ENCODE assay signal across 29 mouse cellular contexts in genomic region chr8:19258136-19258535, GRCm38 (mm10). TPM values are rescaled to one million over a fixed set of nuclear protein-coding genes. Genes with fewer than 3 reads are reported as not detected.
"Had no signal": no experiment of that assay in that cellular context is flagged by ENCODE, and none has a peak within 500 bp of the region (broad histone marks: within the 10 kb centered on the region; RNA-seq: fewer than 3 reads in every experiment).

No protein-coding gene starts in this region.

- H3K4me1 ChIP-seq: kidney, embryonic 15.5 days; liver, embryonic 13.5 days; neural tube, embryonic 12.5 days; neural tube, embryonic 15.5 days; stomach, embryonic 15.5 days had no signal

- H3K9me3 ChIP-seq: kidney, embryonic 15.5 days; stomach, embryonic 15.5 days had no signal

- H3K36me3 ChIP-seq: kidney, embryonic 15.5 days; liver, embryonic 13.5 days; neural tube, embryonic 12.5 days; neural tube, embryonic 15.5 days; stomach, embryonic 15.5 days had no signal

- H3K4me3 ChIP-seq: kidney, embryonic 15.5 days; left cerebral cortex, adult 2 months; liver, embryonic 13.5 days; neural tube, embryonic 12.5 days; neural tube, embryonic 15.5 days; stomach, embryonic 15.5 days had no signal

- DNase-seq: kidney, postnatal 10 days; layer of hippocampus, postnatal 36 days; liver, embryonic 13.5 days; lung, adult 2 months; lung, postnatal 14 days; lung, postnatal 4 days; midbrain, embryonic 14.5 days; retina, postnatal 1 day; right cerebral cortex, postnatal 25 days; spleen, adult 18-20 months; thymus, postnatal 25 days had no signal

- H3K27ac ChIP-seq: kidney, embryonic 15.5 days; left cerebral cortex, adult 2 months; liver, embryonic 13.5 days; neural tube, embryonic 12.5 days; neural tube, embryonic 15.5 days; stomach, embryonic 15.5 days had no signal

- H3K4me2 ChIP-seq: kidney, embryonic 15.5 days; liver, embryonic 13.5 days; midbrain, embryonic 11.5 days; neural tube, embryonic 12.5 days; neural tube, embryonic 15.5 days; stomach, embryonic 15.5 days had no signal

- H3K9ac ChIP-seq: kidney, embryonic 15.5 days; liver, embryonic 13.5 days; neural tube, embryonic 12.5 days; neural tube, embryonic 15.5 days; stomach, embryonic 15.5 days had no signal

- H3K27me3 ChIP-seq: kidney, embryonic 15.5 days; liver, embryonic 13.5 days; neural tube, embryonic 12.5 days; neural tube, embryonic 15.5 days; stomach, embryonic 15.5 days had no signal

RNA-seq across cellular contexts. Expression of gene Defb5, which starts 10.8 kb away (rescaled TPM):
- total RNA-seq: layer of hippocampus, adult 18-20 months; layer of hippocampus, postnatal 36 days; left cerebral cortex, adult 2 months; left cerebral cortex, postnatal 10 days; left cerebral cortex, postnatal 36 days; liver, adult 2 months; megakaryocyte progenitor cell, adult 5-6 weeks; megakaryocyte-erythroid progenitor cell, adult 5-6 weeks; midbrain, postnatal 0 days had no signal
- polyA plus RNA-seq: kidney, embryonic 15.5 days; limb, embryonic 11.5 days; limb, embryonic 14.5 days; liver, adult 2 months; liver, embryonic 13.5 days; liver, embryonic 16.5 days; lung, adult 2 months; lung, embryonic 16.5 days; midbrain, embryonic 11.5 days; midbrain, embryonic 14.5 days; midbrain, postnatal 0 days; neural tube, embryonic 12.5 days; neural tube, embryonic 15.5 days; stomach, embryonic 15.5 days; thymus, postnatal 0 days had no signal

RNA-seq across cellular contexts. Expression of gene Defb46, which starts 18.4 kb away (rescaled TPM):
- total RNA-seq: layer of hippocampus, adult 18-20 months; layer of hippocampus, postnatal 36 days; left cerebral cortex, adult 2 months; left cerebral cortex, postnatal 10 days; left cerebral cortex, postnatal 36 days; liver, adult 2 months; megakaryocyte progenitor cell, adult 5-6 weeks; megakaryocyte-erythroid progenitor cell, adult 5-6 weeks; midbrain, postnatal 0 days had no signal
- polyA plus RNA-seq: kidney, embryonic 15.5 days; limb, embryonic 11.5 days; limb, embryonic 14.5 days; liver, adult 2 months; liver, embryonic 13.5 days; liver, embryonic 16.5 days; lung, adult 2 months; lung, embryonic 16.5 days; midbrain, embryonic 11.5 days; midbrain, embryonic 14.5 days; midbrain, postnatal 0 days; neural tube, embryonic 12.5 days; neural tube, embryonic 15.5 days; stomach, embryonic 15.5 days; thymus, postnatal 0 days had no signal

RNA-seq across cellular contexts. Expression of gene Defb6, which starts 32.9 kb away (rescaled TPM):
- total RNA-seq: layer of hippocampus, adult 18-20 months; layer of hippocampus, postnatal 36 days; left cerebral cortex, adult 2 months; left cerebral cortex, postnatal 10 days; left cerebral cortex, postnatal 36 days; liver, adult 2 months; megakaryocyte progenitor cell, adult 5-6 weeks; megakaryocyte-erythroid progenitor cell, adult 5-6 weeks; midbrain, postnatal 0 days had no signal
- polyA plus RNA-seq: kidney, embryonic 15.5 days; limb, embryonic 11.5 days; limb, embryonic 14.5 days; liver, adult 2 months; liver, embryonic 13.5 days; liver, embryonic 16.5 days; lung, embryonic 16.5 days; midbrain, embryonic 11.5 days; midbrain, embryonic 14.5 days; midbrain, postnatal 0 days; neural tube, embryonic 12.5 days; neural tube, embryonic 15.5 days; stomach, embryonic 15.5 days had no signal

RNA-seq across cellular contexts. Expression of gene Defb3, which starts 35.0 kb away (rescaled TPM):
- total RNA-seq: layer of hippocampus, adult 18-20 months; layer of hippocampus, postnatal 36 days; left cerebral cortex, adult 2 months; left cerebral cortex, postnatal 10 days; left cerebral cortex, postnatal 36 days; liver, adult 2 months; megakaryocyte progenitor cell, adult 5-6 weeks; megakaryocyte-erythroid progenitor cell, adult 5-6 weeks; midbrain, postnatal 0 days had no signal
- polyA plus RNA-seq: kidney, embryonic 15.5 days; limb, embryonic 11.5 days; limb, embryonic 14.5 days; liver, adult 2 months; liver, embryonic 13.5 days; liver, embryonic 16.5 days; lung, adult 2 months; lung, embryonic 16.5 days; midbrain, embryonic 11.5 days; midbrain, embryonic 14.5 days; midbrain, postnatal 0 days; neural tube, embryonic 12.5 days; neural tube, embryonic 15.5 days; stomach, embryonic 15.5 days had no signal

RNA-seq across cellular contexts. Expression of gene Defb4, which starts 59.6 kb away (rescaled TPM):
- total RNA-seq: layer of hippocampus, adult 18-20 months; layer of hippocampus, postnatal 36 days; left cerebral cortex, adult 2 months; left cerebral cortex, postnatal 10 days; left cerebral cortex, postnatal 36 days; liver, adult 2 months; megakaryocyte progenitor cell, adult 5-6 weeks; megakaryocyte-erythroid progenitor cell, adult 5-6 weeks; midbrain, postnatal 0 days had no signal
- polyA plus RNA-seq: kidney, embryonic 15.5 days; limb, embryonic 11.5 days; liver, adult 2 months; liver, embryonic 13.5 days; liver, embryonic 16.5 days; lung, embryonic 16.5 days; midbrain, embryonic 11.5 days; midbrain, embryonic 14.5 days; midbrain, postnatal 0 days; neural tube, embryonic 12.5 days; neural tube, embryonic 15.5 days; stomach, embryonic 15.5 days; thymus, postnatal 0 days had no signal
